Mouse (Mus musculus): ENCODE data around the gene Alkbh1. TPM values are rescaled to one million over a fixed set of nuclear protein-coding genes. Genes with fewer than 3 reads are reported as not detected.

The Alkbh1 gene
- total and polyA plus RNA-seq, 3 experiments: 26.8 to 39.1 (median 37.3) TPM

DNA sequence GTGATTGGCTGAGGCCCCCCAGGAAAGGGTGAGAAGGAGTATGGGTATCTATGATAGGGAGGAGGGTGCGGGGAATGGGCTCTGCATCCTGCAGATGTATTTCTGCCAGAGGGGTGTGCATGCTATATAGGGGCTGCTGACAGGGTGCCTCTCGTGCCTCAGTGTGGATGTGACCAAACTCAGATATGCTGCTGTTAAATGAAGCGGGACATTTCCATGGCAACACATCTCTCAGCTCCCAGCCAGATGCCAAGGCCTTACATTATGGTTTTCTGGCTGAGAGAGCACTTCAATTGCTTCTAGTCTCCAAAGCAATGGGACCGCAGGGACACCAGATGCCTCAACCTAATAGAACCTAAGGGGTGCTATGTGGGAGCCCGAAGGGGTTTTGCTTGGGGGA is 24.9 kb downstream of the Alkbh1 start:
- Histone ChIP-seq H3K9ac (ENCODE audit: insufficient read depth, low read depth) (no peak overlapping the region), H3K27me3 (replicated peaks) (no peaks in the 10 kb centered on the region), H3K36me3 (replicated peaks in 1 of 2; ENCODE audit: control insufficient read depth in 1 of 2, insufficient read depth in 1 of 2, low read length in 1 of 2) (peaks cover 11 to 29% of the 10 kb centered on the region in 2 experiments), H3K79me2 (replicated peaks; ENCODE audit: control insufficient read depth, extremely low read depth, insufficient read depth, poor library complexity, severe bottlenecking) (no peaks in the 10 kb centered on the region), H3K4me1 (ENCODE audit: control insufficient read depth in 1 of 2, insufficient read depth in 2 of 2) (peaks cover 0 to 12% of the 10 kb centered on the region in 2 experiments; a peak in 3 of 4 replicates), H3K4me2 (ENCODE audit: insufficient read depth, low read depth, poor library complexity, severe bottlenecking) (no peak overlapping the region), H3K4me3 (replicated peaks in 1 of 3; ENCODE audit: low read depth in 2 of 3, low read length in 2 of 3, poor library complexity in 1 of 3) (no peak overlapping the region), H3K9me3 (replicated peaks; ENCODE audit: low read length) (peaks cover 5% of the 10 kb centered on the region), H3K27ac (ENCODE audit: insufficient read depth, low read depth) (no peak overlapping the region)
- dilution Hi-C loops (cut with MboI; ENCODE audit: extremely low pct_ligation_motif_present, extremely low pct_unique_long_range_greater_than_20kb, low sequenced_read_pairs): no loop called here
- DNase-seq (ENCODE audit: extremely low read depth): no peak
- in situ Hi-C loops (cut with MboI; ENCODE audit: low pct_ligation_motif_present, low pct_unique_long_range_greater_than_20kb, low sequenced_read_pairs): no loop called here
- TF ChIP-seq POLR2AphosphoS2 (IDR thresholded peaks at IDR 0.05; ENCODE audit: low read depth, low read length) (0 out of 2 replicates have a peak, but pooled peaks have one; percentile 51), CHD2 (IDR thresholded peaks at IDR 0.05; ENCODE audit: low read length) (no peak)

DNA sequence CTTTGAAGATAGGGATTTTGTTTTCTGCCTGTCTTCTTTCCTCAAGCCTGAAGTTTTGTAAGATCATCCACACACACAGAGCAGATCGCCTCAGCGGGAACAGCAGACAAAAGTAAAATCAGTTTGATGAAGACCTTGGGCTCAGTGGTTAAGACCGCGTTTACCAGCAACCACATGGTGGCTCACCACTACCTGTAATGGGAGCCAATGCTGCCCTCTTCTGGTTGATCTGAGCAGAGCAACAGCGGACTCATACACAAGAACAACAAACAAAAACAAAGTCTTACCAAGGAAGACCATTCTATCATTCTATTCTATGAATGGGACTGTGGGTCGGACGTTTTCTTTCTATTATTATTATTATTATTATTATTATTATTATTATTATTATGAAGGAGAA is 27.1 kb downstream of the Alkbh1 start:
- dilution Hi-C loops (cut with MboI; ENCODE audit: extremely low pct_ligation_motif_present, extremely low pct_unique_long_range_greater_than_20kb, low sequenced_read_pairs) (no loop called here), in situ Hi-C loops (cut with MboI; ENCODE audit: low pct_ligation_motif_present, low pct_unique_long_range_greater_than_20kb, low sequenced_read_pairs) (no loop called here)
- Histone ChIP-seq H3K4me3 (replicated peaks in 1 of 3; ENCODE audit: low read depth in 2 of 3, low read length in 2 of 3, poor library complexity in 1 of 3) (no peak overlapping the region), H3K36me3 (replicated peaks in 1 of 2; ENCODE audit: control insufficient read depth in 1 of 2, insufficient read depth in 1 of 2, low read length in 1 of 2) (peaks cover 0 to 10% of the 10 kb centered on the region in 2 experiments), H3K4me2 (ENCODE audit: insufficient read depth, low read depth, poor library complexity, severe bottlenecking) (no peak overlapping the region), H3K4me1 (ENCODE audit: control insufficient read depth in 1 of 2, insufficient read depth in 2 of 2) (peaks cover 0 to 11% of the 10 kb centered on the region in 2 experiments; a peak in 2 of 4 replicates), H3K9ac (ENCODE audit: insufficient read depth, low read depth) (no peak overlapping the region), H3K27me3 (replicated peaks) (no peaks in the 10 kb centered on the region), H3K79me2 (replicated peaks; ENCODE audit: control insufficient read depth, extremely low read depth, insufficient read depth, poor library complexity, severe bottlenecking) (no peaks in the 10 kb centered on the region), H3K9me3 (replicated peaks; ENCODE audit: low read length) (peaks cover 5% of the 10 kb centered on the region), H3K27ac (ENCODE audit: insufficient read depth, low read depth) (no peak overlapping the region)
- DNase-seq (ENCODE audit: extremely low read depth): peak; percentile 51
- peak; percentile 44 for TF ChIP-seq SMC3 (IDR thresholded peaks at IDR 0.05; ENCODE audit: low read depth, low read length)
- no peak for TF ChIP-seq ETS1 (conservative IDR thresholded peaks at IDR 0.05; ENCODE audit: low read depth, low read length)
- TF ChIP-seq ZNF384 (IDR thresholded peaks at IDR 0.05; ENCODE audit: low read depth, low read length): no peak
- peak; percentile 10; the same call in 1 of the 2 replicates for TF ChIP-seq IRF4 (IDR thresholded peaks at IDR 0.05; ENCODE audit: low read depth, low read length)
- no peak for TF ChIP-seq POLR2AphosphoS2 (IDR thresholded peaks at IDR 0.05; ENCODE audit: low read depth, low read length)
- no peak for TF ChIP-seq EP300 (IDR thresholded peaks at IDR 0.05; ENCODE audit: low read length)
- no peak for TF ChIP-seq MEF2A (IDR thresholded peaks at IDR 0.05; ENCODE audit: borderline replicate concordance, low read depth, low read length)
- TF ChIP-seq NELFE (IDR thresholded peaks at IDR 0.05; ENCODE audit: low read depth, low read length): 0 out of 2 replicates have a peak, but pooled peaks have one; percentile 17
- TF ChIP-seq PAX5 (IDR thresholded peaks at IDR 0.05; ENCODE audit: low read length): no peak
- no peak for TF ChIP-seq MAFK (IDR thresholded peaks at IDR 0.05; ENCODE audit: insufficient replicate concordance, low read length)
- TF ChIP-seq BHLHE40 (IDR thresholded peaks at IDR 0.05; ENCODE audit: low read depth, low read length): no peak
- TF ChIP-seq CHD2 (IDR thresholded peaks at IDR 0.05; ENCODE audit: low read length): no peak
- TF ChIP-seq MXI1 (IDR thresholded peaks at IDR 0.05; ENCODE audit: low read depth, low read length): no peak
- no peak for TF ChIP-seq ZC3H11A (IDR thresholded peaks at IDR 0.05; ENCODE audit: low read depth, low read length)
- peak; percentile 94 for TF ChIP-seq MYC (IDR thresholded peaks at IDR 0.05; ENCODE audit: low read depth, low read length)
- no peak for TF ChIP-seq JUND (conservative IDR thresholded peaks at IDR 0.05; ENCODE audit: low read depth, low read length)
- TF ChIP-seq RAD21 (IDR thresholded peaks at IDR 0.05; ENCODE audit: low read depth, low read length): peak; percentile 55
- peak; percentile 61 for TF ChIP-seq MAX (IDR thresholded peaks at IDR 0.05; ENCODE audit: low read length)
- TF ChIP-seq CTCF (conservative IDR thresholded peaks at IDR 0.05 in 1 of 2, IDR thresholded peaks at IDR 0.05 in 1 of 2; ENCODE audit: low read depth in 2 of 2, low read length in 2 of 2): peak; percentile 40 to 93; a peak in 3 of 4 replicates
